In the genomic region with DNA sequence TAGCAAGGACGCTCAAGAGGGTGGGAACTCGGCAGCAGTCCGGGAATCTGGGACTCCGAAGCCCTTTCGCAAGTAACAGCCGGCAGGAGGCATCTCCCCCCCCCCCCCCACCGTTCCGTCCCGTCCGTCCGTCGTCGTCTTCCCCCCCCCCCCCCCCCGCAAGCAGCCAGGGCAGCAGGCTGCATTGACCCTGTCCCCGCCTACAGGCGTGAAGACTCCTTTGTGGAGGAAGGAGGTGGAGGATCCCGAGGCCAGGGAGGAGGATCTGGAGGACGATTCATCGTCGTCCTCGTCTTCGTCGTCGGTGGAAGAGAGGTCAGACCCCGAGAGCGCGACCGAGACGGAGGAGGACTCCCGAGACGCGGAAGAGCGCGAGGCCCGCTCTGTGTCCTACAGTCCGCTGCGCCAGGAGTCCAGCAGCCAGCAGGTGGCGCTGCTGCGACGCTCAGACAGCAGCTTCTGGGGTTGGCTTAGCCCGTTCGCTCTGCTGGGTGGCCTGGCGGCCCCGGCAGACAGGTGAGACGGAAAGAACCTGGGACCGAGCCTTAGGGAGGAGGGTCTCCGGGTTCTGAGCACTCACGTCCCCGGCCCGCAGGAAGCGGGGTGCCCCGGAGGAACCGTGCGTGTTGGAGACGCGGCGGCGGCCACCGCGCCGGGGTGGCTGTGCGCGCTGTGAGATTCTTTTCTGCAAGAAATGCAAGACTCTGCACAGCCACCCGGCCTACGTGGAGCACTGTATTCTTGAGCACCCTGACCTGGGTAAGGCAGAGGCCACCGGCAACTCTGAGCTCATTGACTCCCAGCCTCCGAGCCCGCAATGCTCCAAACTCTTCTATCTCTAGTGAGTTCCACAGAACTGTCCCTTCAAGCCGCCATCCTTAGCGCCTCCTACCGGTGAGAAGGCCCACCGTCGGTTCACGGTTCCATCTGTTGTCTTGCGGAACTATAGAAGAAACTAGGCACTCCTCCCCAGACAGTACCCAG, we compare ENCODE assay signal across 8 mouse cellular contexts. TPM values are rescaled to one million over a fixed set of nuclear protein-coding genes. Genes with fewer than 3 reads are reported as not detected.
DNase-seq lines count a peak whose midpoint lies in the region; ATAC-seq and TF ChIP-seq lines count a peak whose summit lies in the region.

No protein-coding gene starts in this region.

- H3K36me3 ChIP-seq in forebrain, postnatal 0 days (ENCODE audit: insufficient read depth): no peaks in the 10 kb centered on the region
- no peaks in the 10 kb centered on the region for H3K36me3 ChIP-seq in neural tube, embryonic 15.5 days

- DNase-seq in MEL-GATA-1-ER (ENCODE audit: extremely low read depth, low read depth): peak; percentile 74
- peak; percentile 88 to 94 for DNase-seq in cerebellum, adult 18-20 months
- peak; percentile 95 for DNase-seq in forebrain, postnatal 0 days
- peak; percentile 89 to 91 for DNase-seq in heart, postnatal 36 days
- peak; percentile 74 to 91 for DNase-seq in layer of hippocampus, adult 18-20 months (ENCODE audit: low spot score in 2 of 2)
- DNase-seq in lung, adult 2 months: peak; percentile 85
- DNase-seq in testis, postnatal 10 days (ENCODE audit: low spot score): peak; percentile 90

- intact Hi-C loops in heart, postnatal 36 days (cut with DNase I): loop anchor here (1.0 to 5.0 kb wide), 4 partner anchors 32 to 298 kb away; no protein-coding TSS in a partner anchor

- peak; percentile 99 for TF ChIP-seq CTCF in forebrain, postnatal 0 days (IDR thresholded peaks at IDR 0.05; ENCODE audit: low read depth)
- TF ChIP-seq CTCF in lung, adult 2 months (IDR thresholded peaks at IDR 0.05; ENCODE audit: insufficient read depth, low read length): peak; percentile 85

- no peak overlapping the region for H3K27ac ChIP-seq in forebrain, postnatal 0 days (ENCODE audit: low read depth, low read length)
- no peak overlapping the region for H3K27ac ChIP-seq in neural tube, embryonic 15.5 days (replicated peaks)

- H3K4me3 ChIP-seq in forebrain, postnatal 0 days (ENCODE audit: low read depth, low read length): peak overlapping the region; percentile 61
- H3K4me3 ChIP-seq in lung, adult 2 months (replicated peaks; ENCODE audit: extremely low read depth, low read depth, low read length): peak overlapping the region; percentile 80
- H3K4me3 ChIP-seq in neural tube, embryonic 15.5 days (replicated peaks): peak overlapping the region; percentile 58

- WGBS in forebrain, postnatal 0 days: under 1% methylated on average over 65 of the region's 75 CpGs
- WGBS in lung, adult 2 months: under 1% methylated on average over 71 of the region's 75 CpGs
- WGBS in neural tube, embryonic 15.5 days: under 1% methylated on average over 67 of the region's 75 CpGs

- peaks cover 36% of the 10 kb centered on the region for H3K27me3 ChIP-seq in forebrain, postnatal 0 days (ENCODE audit: insufficient read depth, low read length)
- peaks cover 43% of the 10 kb centered on the region for H3K27me3 ChIP-seq in neural tube, embryonic 15.5 days (replicated peaks)

- H3K4me2 ChIP-seq in forebrain, postnatal 0 days (ENCODE audit: low read depth): peak overlapping the region; percentile 76
- peak overlapping the region; percentile 87 for H3K4me2 ChIP-seq in neural tube, embryonic 15.5 days

- TF ChIP-seq POLR2A in lung, adult 2 months (IDR thresholded peaks at IDR 0.05; ENCODE audit: borderline replicate concordance, extremely low read depth, low read depth, low read length): no peak

- H3K9me3 ChIP-seq in forebrain, postnatal 0 days (ENCODE audit: low read length): 0 out of 2 replicates have a peak, but pooled peaks cover 3% of the 10 kb centered on the region
- H3K9me3 ChIP-seq in neural tube, embryonic 15.5 days (replicated peaks): no peaks in the 10 kb centered on the region

- peak overlapping the region; percentile 61 for H3K9ac ChIP-seq in forebrain, postnatal 0 days
- H3K9ac ChIP-seq in neural tube, embryonic 15.5 days (replicated peaks): peak overlapping the region; percentile 65

- peak; percentile 95 for ATAC-seq in forebrain, postnatal 0 days
- peak; percentile 96 for ATAC-seq in neural tube, embryonic 15.5 days (ENCODE audit: low FRiP score)

- H3K4me1 ChIP-seq in forebrain, postnatal 0 days (ENCODE audit: insufficient read depth): no peaks in the 10 kb centered on the region
- peaks cover 7% of the 10 kb centered on the region for H3K4me1 ChIP-seq in lung, adult 2 months (ENCODE audit: control insufficient read depth, insufficient read depth, low read length)
- H3K4me1 ChIP-seq in neural tube, embryonic 15.5 days: peaks cover 18% of the 10 kb centered on the region

RNA-seq across cellular contexts. Expression of gene 1700020L24Rik, which starts 2.9 kb away (rescaled TPM):
- total RNA-seq in forebrain, postnatal 0 days (2014; rRNA removed): 0.24 and 0.77 TPM in 2 replicates
- 0.40 and 0.63 TPM in 2 replicates for polyA plus RNA-seq in forebrain, postnatal 0 days (2015; fragmentation: Nextera tagmentation; extraction: Ambion mirVana)
- not detected for total RNA-seq in heart, postnatal 36 days (2021)
- total RNA-seq in layer of hippocampus, adult 18-20 months (2021): under 1 TPM in 1 of 2 experiments, not detected in 1; 0.54 TPM
- 0.54 TPM in 1 of 2 replicates, not detected in the other for polyA plus RNA-seq in lung, adult 2 months (2012; rRNA removed)
- polyA plus RNA-seq in neural tube, embryonic 15.5 days (2015; fragmentation: Nextera tagmentation; extraction: Ambion mirVana): 0.37 and 0.54 TPM in 2 replicates

RNA-seq across cellular contexts. Expression of gene Gas2l2, which starts 11.1 kb away (rescaled TPM):
- total RNA-seq in forebrain, postnatal 0 days (2014; rRNA removed): 1.2 and 1.3 TPM in 2 replicates
- polyA plus RNA-seq in forebrain, postnatal 0 days (2015; fragmentation: Nextera tagmentation; extraction: Ambion mirVana): 0.50 and 0.98 TPM in 2 replicates
- not detected for total RNA-seq in heart, postnatal 36 days (2021)
- under 1 TPM; 0.28 to 0.32 TPM for total RNA-seq in layer of hippocampus, adult 18-20 months (2021)
- polyA plus RNA-seq in lung, adult 2 months (2012; rRNA removed): 2.8 TPM in 2 replicates
- polyA plus RNA-seq in neural tube, embryonic 15.5 days (2015; fragmentation: Nextera tagmentation; extraction: Ambion mirVana): 0.37 and 0.41 TPM in 2 replicates

RNA-seq across cellular contexts. Expression of gene Mmp28, which starts 22.5 kb away (rescaled TPM):
- 2.5 and 5.6 TPM in 2 replicates for total RNA-seq in forebrain, postnatal 0 days (2014; rRNA removed)
- 0.97 and 1.1 TPM in 2 replicates for polyA plus RNA-seq in forebrain, postnatal 0 days (2015; fragmentation: Nextera tagmentation; extraction: Ambion mirVana)
- 1 to 10 TPM; 4.6 to 6.6 TPM for total RNA-seq in heart, postnatal 36 days (2021)
- 1 to 10 TPM; 2.9 TPM for total RNA-seq in layer of hippocampus, adult 18-20 months (2021)
- polyA plus RNA-seq in lung, adult 2 months (2012; rRNA removed): 20.1 and 33.3 TPM in 2 replicates
- 3.9 and 4.6 TPM in 2 replicates for polyA plus RNA-seq in neural tube, embryonic 15.5 days (2015; fragmentation: Nextera tagmentation; extraction: Ambion mirVana)

RNA-seq across cellular contexts. Expression of gene Rasl10b, which starts 31.4 kb away (rescaled TPM):
- total RNA-seq in forebrain, postnatal 0 days (2014; rRNA removed): 99.0 and 107 TPM in 2 replicates
- polyA plus RNA-seq in forebrain, postnatal 0 days (2015; fragmentation: Nextera tagmentation; extraction: Ambion mirVana): 38.4 and 38.6 TPM in 2 replicates
- 10 to 100 TPM; 45.8 to 69.1 TPM for total RNA-seq in heart, postnatal 36 days (2021)
- 100 to 1,000 TPM; 243 to 245 TPM for total RNA-seq in layer of hippocampus, adult 18-20 months (2021)
- polyA plus RNA-seq in lung, adult 2 months (2012; rRNA removed): 1.9 and 2.4 TPM in 2 replicates
- polyA plus RNA-seq in neural tube, embryonic 15.5 days (2015; fragmentation: Nextera tagmentation; extraction: Ambion mirVana): 38.3 and 52.2 TPM in 2 replicates

RNA-seq across cellular contexts. Expression of gene Taf15, which starts 32.5 kb away (rescaled TPM):
- 16.5 and 27.8 TPM in 2 replicates for total RNA-seq in forebrain, postnatal 0 days (2014; rRNA removed)
- polyA plus RNA-seq in forebrain, postnatal 0 days (2015; fragmentation: Nextera tagmentation; extraction: Ambion mirVana): 4.2 and 10.5 TPM in 2 replicates
- 10 to 100 TPM; 35.2 to 40.8 TPM for total RNA-seq in heart, postnatal 36 days (2021)
- total RNA-seq in layer of hippocampus, adult 18-20 months (2021): 10 to 100 TPM; 69.1 to 70.7 TPM
- 8.5 and 10.7 TPM in 2 replicates for polyA plus RNA-seq in lung, adult 2 months (2012; rRNA removed)
- 12.7 and 14.1 TPM in 2 replicates for polyA plus RNA-seq in neural tube, embryonic 15.5 days (2015; fragmentation: Nextera tagmentation; extraction: Ambion mirVana)
